Mouse (Mus musculus): ENCODE data around the gene Ube2z.

- no peak for TF ChIP-seq CTCF (IDR thresholded peaks at IDR 0.05; ENCODE audit: borderline replicate concordance, control insufficient read depth, extremely low read depth, insufficient read depth, low read length, poor library complexity)
- TF ChIP-seq POLR2A (IDR thresholded peaks at IDR 0.05; ENCODE audit: control insufficient read depth, extremely low read depth, insufficient read depth, low read length, poor library complexity), result no peak
Measured at GRCm38 (mm10) chr11:96111751-96112150, 46.6 kb upstream of the Ube2z start, which contains the start of gene Calcoco2.
